Comparison of ENCODE assay signal across 8 mouse cellular contexts in genomic region chr2:165492648-165493553, GRCm38 (mm10). TPM values are rescaled to one million over a fixed set of nuclear protein-coding genes. Genes with fewer than 3 reads are reported as not detected.
DNase-seq lines count a peak whose midpoint lies in the region; ATAC-seq lines count a peak whose summit lies in the region.

Gene Trp53rka (minus strand): TSS chr2:165493324.

- H3K79me2 ChIP-seq in macrophage (ENCODE audit: inconsistent target): peaks cover 10% of the 10 kb centered on the region; the same call in 1 of the 2 replicates

- peak; percentile 72 for ATAC-seq in activated CD4-positive, CD25-positive, alpha-beta regulatory T cell, adult 4 months
- ATAC-seq in hindbrain, embryonic 15.5 days (ENCODE audit: low FRiP score, low read depth): peak; percentile 91

- H3K27me3 ChIP-seq in hindbrain, embryonic 15.5 days: no peaks in the 10 kb centered on the region

- H3K9me3 ChIP-seq in hindbrain, embryonic 15.5 days: no peaks in the 10 kb centered on the region

- peak within 1 kb of the TSS; percentile 88 for H3K27ac ChIP-seq in hindbrain, embryonic 15.5 days (replicated peaks)
- peak within 1 kb of the TSS; percentile 25; the same call in 1 of the 2 replicates for H3K27ac ChIP-seq in macrophage

- H3K4me3 ChIP-seq in hindbrain, embryonic 15.5 days: peak within 1 kb of the TSS; percentile 76
- H3K4me3 ChIP-seq in macrophage (ENCODE audit: inconsistent target): peak within 1 kb of the TSS; percentile 85

- peaks cover 21% of the 10 kb centered on the region for H3K36me3 ChIP-seq in hindbrain, embryonic 15.5 days
- H3K36me3 ChIP-seq in macrophage (ENCODE audit: inconsistent target): peaks cover 13% of the 10 kb centered on the region

- WGBS in hindbrain, embryonic 15.5 days: under 1% methylated on average over 83 of the region's 84 CpGs
- under 1% methylated on average over 62 of the region's 84 CpGs for WGBS in macrophage (ENCODE audit: missing documents)

- H3K4me1 ChIP-seq in hindbrain, embryonic 15.5 days (replicated peaks): peaks cover 19% of the 10 kb centered on the region

- peak; percentile 71 to 78 for DNase-seq in cerebellum, postnatal 4 days (ENCODE audit: low spot score in 2 of 2)
- peak; percentile 84 for DNase-seq in gastrocnemius, adult 18-20 months (ENCODE audit: low spot score)
- peak; percentile 76 to 85 for DNase-seq in left cerebral cortex, adult 18-20 months (ENCODE audit: low spot score in 2 of 2)
- peak; percentile 64 for DNase-seq in retina, postnatal 7 days (ENCODE audit: low read depth, low spot score)
- DNase-seq in urinary bladder, adult 2 months (ENCODE audit: low spot score): peak; percentile 74

- H3K4me2 ChIP-seq in hindbrain, embryonic 15.5 days: peak within 1 kb of the TSS; percentile 70

- H3K9ac ChIP-seq in hindbrain, embryonic 15.5 days: peak within 1 kb of the TSS; percentile 75

RNA-seq across cellular contexts. Expression of gene Trp53rka, which starts in this region (rescaled TPM):
- 1 to 10 TPM; 3.1 to 4.6 TPM for polyA plus RNA-seq in activated CD4-positive, CD25-positive, alpha-beta regulatory T cell, adult 4 months (2017; shearing (Covaris generic))
- total RNA-seq in gastrocnemius, adult 18-20 months (2021): 10 to 100 TPM; 10.2 to 10.7 TPM
- 43.5 and 45.7 TPM in 2 replicates for polyA plus RNA-seq in hindbrain, embryonic 15.5 days (2015; fragmentation: Nextera tagmentation; extraction: Ambion mirVana)
- total RNA-seq in left cerebral cortex, adult 18-20 months (2021): 10 to 100 TPM; 22.9 to 23.4 TPM
- 10 to 100 TPM in 23 of 26 experiments, 1 to 10 TPM in 3; 5.7 to 56.2 (median 21.7) TPM for total RNA-seq in macrophage (2018; cell fraction: chromatin; rRNA removed)
- 10 to 100 TPM in 20 of 26 experiments, 1 to 10 TPM in 6; 7.4 to 25.4 (median 11.7) TPM for total RNA-seq in macrophage (2018; cell fraction: cytosol; rRNA removed)
- 10 to 100 TPM in 23 of 26 experiments, 1 to 10 TPM in 3; 7.3 to 48.2 (median 18.9) TPM for total RNA-seq in macrophage (2018; cell fraction: nucleus; rRNA removed)
- polyA plus RNA-seq in macrophage (2018): 4.6 to 17.2 TPM (median 11.5 TPM) in 3 replicates
- 17.6 and 19.6 TPM in 2 replicates for polyA plus RNA-seq in urinary bladder, adult 2 months (2012; rRNA removed)

Comparison
In these comparisons a context has a peak if more than half of its experiments do, and no peak if none do; other contexts are left out.
1. Peak in every context shown above with its lines: DNase-seq, ATAC-seq, H3K4me3 ChIP-seq and H3K27ac ChIP-seq.